Mouse (Mus musculus) bone marrow, adult 2 months (tissue): ENCODE data around the gene Agrp.

ENCODE experiments used
- CTCF ChIP-seq: fragments of 200-500 bp; IDR thresholded peaks from 2 replicates; pipeline ENCODE4 v1.5.1; 2011; ENCODE audit warnings: low read length, control low read depth; ENCODE audit not compliant: control insufficient read depth, insufficient read depth
- POLR2A ChIP-seq: fragments of 200-500 bp; IDR thresholded peaks from 2 replicates; pipeline ENCODE4 v1.6.1; 2011; ENCODE audit warnings: low read depth, mild to moderate bottlenecking, control low read depth, low read length, borderline replicate concordance; ENCODE audit not compliant: control insufficient read depth

DNA sequence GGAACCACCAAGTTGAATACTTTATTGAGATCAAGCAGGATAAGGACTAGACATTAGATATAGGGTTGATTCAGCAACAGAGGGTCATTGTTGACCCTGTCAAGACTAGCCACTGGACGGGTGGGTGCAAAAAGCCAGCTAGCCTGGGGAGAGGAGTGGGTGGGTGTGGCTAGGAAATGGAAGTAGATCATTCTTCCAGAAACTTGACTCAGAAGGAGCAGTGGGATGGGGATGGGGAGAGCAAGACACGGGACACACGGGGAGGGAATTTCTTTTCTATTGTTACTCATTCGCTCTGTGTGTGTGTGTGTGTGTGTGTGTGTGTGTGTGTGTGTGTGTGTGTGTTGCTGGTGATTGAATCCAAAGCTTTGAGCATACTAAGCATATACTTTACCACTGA lies 27.4 kb downstream of the Agrp start:
- no peak for TF ChIP-seq CTCF
- no peak for TF ChIP-seq POLR2A
